Mouse (Mus musculus) layer of hippocampus, adult 9-11 months (tissue): ENCODE measurements at regions not wholly inside any gene's neighbourhood (a gene's known extent, or its start where the extent isn't known, plus 50 kb on each side); places are given as distances from the start of the nearest gene placed in this dataset.

ENCODE experiments used
- DNase-seq: peaks from one replicate; pipeline ENCODE4 v3.0.0; 2022

GRCm38 (mm10) chr13:37664116-37664515, 114.1 kb upstream of the Rreb1 start:
- no peak for DNase-seq

GRCm38 (mm10) chr13:37666207-37667003, 111.8 kb upstream of the Rreb1 start:
- DNase-seq: peak; percentile 57

- DNase-seq: no peak
These were observed 110.8 kb upstream of the Rreb1 start for GRCm38 (mm10) chr13:37667386-37667785.

- no peak for DNase-seq
These were observed 110.3 kb upstream of the Rreb1 start for GRCm38 (mm10) chr13:37667871-37668270.

DNA sequence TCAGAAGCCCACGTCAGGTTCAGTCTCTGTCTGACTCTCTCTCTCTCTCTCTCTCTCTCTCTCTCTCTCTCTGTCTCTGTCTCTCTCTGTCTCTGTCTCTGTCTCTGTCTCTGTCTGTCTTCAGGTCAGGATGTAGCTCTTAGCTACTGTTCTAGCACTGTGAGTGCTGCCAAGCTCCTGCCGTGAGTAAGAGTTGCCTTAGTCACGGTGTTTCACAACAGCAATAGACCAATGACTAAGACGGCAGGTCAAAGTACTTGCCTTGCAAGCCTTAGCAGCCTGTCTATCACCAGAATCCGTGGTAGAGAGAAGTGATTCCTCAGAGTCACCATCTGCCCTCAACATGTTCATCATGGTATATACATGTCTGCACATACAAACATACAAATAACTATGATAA, 107.1 kb upstream of the Rreb1 start:
- no peak for DNase-seq

GRCm38 (mm10) chr13:37674676-37675350, 103.4 kb upstream of the Rreb1 start:
- DNase-seq: no peak

DNA sequence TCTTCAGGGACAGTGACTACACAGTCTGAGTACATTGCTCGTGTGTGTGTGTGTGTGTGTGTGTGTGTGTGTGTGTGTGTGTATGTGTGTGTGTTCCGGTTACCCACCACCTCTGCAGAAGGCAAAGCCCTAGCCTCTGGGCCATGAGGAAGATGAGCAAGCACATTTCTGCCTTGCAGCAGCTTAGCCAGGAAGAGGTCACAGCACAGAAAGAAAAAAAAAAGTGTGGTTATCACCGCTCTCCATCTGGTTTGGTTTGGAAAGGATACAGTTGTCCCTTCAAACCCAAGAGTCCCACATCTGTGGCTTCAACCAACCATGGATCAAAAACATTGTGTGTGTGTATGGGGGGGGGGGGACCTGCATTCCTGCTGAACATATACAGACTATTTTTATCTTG, 102.5 kb upstream of the Rreb1 start:
- DNase-seq: no peak

DNA sequence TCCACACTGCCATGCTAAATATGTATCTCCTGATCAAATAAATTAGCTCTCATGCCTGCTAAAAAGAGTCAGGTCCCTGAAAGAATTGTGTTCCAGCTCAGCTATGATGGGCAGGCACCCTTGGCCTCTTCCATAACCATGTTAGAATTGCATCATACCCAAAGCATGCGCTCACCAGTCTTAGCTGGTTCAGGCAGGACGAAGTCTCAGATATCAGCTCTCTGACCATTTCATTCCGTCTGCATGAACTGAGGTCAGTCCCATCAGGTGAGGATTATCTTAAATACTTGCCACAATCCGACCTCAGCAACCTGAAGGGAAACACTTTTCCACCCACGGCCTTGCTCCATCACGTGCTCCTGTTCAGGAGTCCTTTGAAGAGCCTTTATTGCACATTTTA, 101.3 kb upstream of the Rreb1 start:
- DNase-seq: no peak

- DNase-seq: no peak
These were observed 99.9 kb upstream of the Rreb1 start for GRCm38 (mm10) chr13:37678251-37678650.

- DNase-seq: no peak
These were observed 99.4 kb upstream of the Rreb1 start for GRCm38 (mm10) chr13:37678772-37679171.

DNA sequence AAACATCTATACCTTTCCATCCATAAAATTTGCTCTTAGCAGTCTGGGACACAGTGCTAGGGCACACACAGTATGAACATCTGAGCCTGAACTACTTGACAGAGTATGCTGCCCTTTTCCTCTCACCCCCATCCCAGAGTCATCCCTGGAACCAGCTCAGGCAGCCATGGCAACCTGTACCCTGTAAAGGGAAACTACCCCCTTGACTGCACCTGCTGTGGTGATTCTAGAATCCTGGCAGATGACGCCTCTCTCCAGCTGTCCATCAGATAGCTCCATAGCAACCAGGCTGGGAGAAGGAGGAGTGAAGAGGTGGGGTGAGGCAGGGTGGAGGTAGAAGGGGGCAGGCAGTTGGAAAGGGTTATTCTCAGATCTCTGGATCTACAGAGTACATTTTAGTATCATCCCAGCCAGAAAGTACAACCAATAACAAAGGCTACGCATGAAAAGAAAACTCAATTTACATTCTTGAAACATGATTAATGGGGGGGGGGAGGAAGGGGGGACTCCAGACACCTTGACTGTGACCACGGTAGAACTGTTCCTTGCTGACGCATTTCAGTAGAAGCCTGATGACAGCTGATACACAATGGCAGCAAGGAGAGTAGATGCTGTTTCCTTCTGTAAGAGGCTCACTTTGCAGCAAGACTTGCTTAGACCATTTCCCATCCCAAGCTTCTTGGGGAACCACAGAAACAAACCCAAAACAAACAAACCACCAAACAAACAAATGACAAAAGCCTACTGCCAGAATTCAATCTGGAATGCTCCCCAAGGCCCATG, 97.2 kb upstream of the Rreb1 start:
- peak; percentile 79 for DNase-seq

DNA sequence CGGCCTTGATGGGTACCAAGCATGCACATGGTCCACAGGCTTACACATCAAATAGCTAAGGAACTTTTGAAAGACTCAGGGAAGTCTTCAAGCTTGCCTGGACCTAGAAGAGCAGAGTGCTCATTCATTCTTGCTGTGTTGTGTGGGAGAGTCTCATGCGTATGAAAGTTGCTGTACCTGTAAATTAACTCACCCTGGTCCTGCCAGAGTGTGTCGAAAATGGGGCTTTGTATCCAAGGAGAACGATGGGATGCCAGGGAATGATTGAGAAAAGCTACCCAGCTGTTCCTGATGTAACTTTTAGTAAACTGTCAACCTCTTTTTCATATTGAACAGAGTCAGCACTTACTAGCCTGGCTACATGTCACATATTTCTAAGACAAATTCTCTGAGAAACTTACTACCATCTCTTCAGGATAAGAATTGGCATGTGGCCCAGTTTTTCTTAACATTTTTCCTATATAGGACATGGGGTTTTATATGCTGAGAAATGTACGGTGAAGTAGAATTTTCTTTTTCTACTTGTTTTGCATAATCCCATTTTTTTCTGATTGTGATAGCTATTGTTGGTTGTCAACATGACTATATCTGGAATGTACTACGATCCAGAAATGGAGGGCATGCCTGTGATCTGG, 95.0 kb upstream of the Rreb1 start:
- DNase-seq: no peak

DNA sequence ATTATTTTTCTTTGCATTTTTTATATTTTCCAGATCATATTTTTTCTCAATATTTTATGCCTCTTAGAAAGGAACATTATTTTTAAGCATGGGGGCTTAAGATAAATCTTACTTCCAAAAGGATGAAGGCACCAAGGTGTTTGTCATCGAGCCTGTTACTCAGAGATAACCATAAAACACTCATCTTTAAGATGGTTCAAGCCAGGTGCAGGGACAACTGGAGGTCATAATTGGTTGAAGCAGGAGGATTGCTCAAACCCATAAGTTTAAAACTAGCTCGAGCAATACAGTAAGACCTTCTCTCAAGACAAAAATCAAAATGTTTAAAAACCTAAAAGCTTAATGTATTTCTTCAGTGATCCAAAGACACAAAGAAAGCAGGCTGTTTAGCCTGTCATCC, 92.6 kb upstream of the Rreb1 start:
- no peak for DNase-seq

DNA sequence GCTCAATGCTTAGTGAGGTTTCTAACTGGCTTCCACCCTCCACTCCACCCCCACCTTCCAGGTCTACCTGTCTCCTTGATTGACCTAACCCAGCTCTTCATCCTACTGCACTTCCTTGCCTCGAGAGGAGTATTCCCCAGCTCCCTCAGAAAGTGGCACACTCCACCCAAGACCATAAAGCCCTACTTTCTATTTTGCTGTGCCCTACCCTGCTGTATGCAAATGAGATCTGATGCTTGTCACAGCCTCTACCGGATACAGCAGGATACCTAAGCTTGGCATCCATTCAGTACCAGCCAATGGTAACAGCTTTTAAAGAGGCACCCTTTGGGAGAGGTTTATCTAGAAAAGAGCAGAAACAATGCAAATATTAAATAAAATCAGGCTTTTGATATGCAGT, 92.1 kb upstream of the Rreb1 start:
- DNase-seq: no peak

DNA sequence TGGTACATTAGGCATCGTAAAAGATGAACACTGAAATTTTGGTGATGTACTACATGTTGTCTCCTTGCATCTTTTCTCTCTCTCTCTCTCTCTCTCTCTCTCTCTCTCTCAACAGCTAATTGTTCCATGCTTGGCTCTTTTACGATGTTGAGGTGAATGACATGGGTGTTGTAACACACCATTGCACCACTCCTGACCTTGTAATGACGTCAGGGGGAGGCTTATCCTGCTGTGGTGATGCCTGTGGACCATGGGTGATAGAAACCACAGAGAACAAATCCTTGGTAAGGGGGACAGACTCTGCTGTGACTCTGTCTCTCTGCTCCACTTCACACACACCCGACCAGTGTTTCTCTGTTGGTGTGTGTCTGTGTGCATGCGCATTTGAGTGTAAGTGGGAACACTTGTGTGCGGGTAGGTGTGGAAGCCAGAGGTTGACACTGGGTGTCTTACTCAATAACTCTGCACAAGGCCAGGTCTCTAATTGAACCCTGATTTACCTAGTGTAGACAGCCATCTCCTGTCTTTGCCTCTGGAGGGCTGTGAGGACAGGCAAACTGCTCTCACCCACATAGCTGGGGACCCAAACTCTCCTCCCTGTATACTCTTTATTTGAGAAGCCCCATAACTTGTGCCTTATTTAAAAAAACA, 88.9 kb upstream of the Rreb1 start:
- no peak for DNase-seq

DNA sequence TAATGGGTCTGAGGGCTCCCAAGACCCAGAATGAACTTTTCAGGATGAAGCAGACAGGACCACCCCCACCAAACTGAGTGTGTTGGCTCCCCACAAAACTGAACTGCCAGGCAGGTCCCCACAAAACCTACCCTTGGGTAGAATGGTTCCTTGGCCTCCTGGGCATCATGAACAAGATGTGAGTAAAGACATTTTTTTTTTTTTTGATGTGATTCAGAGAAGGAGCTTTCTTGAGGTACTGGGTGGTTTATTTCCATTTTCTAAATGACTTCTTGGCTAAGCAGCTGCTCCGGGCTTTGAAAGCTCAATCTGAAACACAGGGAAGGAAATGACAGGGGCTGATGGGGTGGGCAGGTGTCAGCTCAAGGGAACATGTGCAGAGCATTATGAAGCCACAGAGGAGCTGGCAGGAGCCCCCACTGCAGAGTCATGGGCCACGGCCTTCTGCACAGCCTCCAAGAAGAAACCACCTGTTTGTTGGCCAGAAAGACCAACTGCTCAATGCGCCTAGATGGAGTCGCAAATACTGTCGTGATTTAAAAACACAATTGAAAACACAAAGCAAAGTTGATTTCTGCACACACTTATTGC, 86.2 kb upstream of the Rreb1 start:
- DNase-seq: no peak

GRCm38 (mm10) chr13:37693617-37694016, 84.6 kb upstream of the Rreb1 start:
- no peak for DNase-seq

- no peak for DNase-seq
These were observed 73.7 kb upstream of the Rreb1 start for GRCm38 (mm10) chr13:37704475-37704874.

DNA sequence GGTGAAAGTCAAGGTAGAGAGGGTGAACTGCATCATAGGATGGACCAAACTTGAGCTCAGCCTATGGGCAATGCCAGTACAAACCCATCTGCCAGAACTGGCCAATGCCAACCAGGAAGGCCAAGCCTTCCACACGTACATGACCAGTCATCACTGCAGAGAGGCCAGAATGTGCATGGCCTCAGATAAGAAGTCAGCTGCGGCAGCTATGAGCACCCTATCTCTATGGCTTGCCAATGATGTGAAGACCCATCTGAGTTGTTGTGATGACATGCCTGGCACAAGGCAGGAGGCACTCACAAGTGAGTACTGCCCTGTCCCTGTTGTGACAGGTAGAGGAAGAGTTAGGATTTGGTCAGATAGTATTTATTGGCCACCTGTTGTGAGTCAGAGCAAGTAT, 72.7 kb upstream of the Rreb1 start:
- DNase-seq: no peak

DNA sequence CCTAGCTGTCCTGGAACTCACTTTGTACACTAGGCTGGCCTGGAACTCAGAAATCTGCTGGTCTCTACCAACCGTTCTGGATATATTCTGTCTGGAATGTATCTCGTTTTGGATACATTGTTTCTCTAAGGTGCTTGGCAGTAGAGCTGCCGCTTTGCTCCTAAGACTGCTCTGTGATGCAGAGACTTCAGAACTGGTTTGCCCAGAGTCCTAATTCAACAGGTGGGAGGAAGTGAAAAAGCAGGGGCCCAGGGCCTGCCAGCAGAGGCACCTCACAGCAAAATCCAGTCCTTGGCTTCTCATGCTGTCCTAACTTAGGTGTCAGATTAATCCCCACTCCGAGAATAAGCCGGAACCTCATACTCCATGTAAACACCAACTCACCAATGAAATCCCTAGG, 67.3 kb upstream of the Rreb1 start:
- no peak for DNase-seq

GRCm38 (mm10) chr13:37712908-37713496, 65.2 kb upstream of the Rreb1 start:
- no peak for DNase-seq
